Mouse (Mus musculus): ENCODE results near the gene Klhl30.

DNA sequence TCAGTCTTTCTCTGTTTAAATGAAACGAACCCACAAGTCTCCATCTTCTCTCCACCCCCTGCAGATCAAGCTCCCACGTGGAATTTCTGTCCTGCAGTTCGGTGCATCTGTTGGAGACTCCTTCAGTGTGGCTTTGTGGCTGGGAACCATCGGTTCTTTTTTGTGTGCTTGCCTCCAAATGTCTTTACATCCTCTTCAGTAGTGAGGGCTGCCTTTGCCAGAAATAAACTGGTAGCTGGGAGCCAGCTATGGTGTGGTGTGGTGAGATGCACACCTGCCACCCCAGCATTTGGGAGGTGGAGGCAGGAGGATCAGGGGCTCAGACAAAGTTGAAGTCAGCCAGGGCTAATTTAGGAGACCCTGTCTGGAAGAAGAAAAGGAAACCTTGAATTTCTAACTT is 18.7 kb upstream of the Klhl30 start:
- TF ChIP-seq CTCF (IDR thresholded peaks at IDR 0.05; ENCODE audit: borderline replicate concordance, insufficient read depth, low read depth, low read length) (no peak), POLR2A (IDR thresholded peaks at IDR 0.05; ENCODE audit: borderline replicate concordance, insufficient read depth, low read length) (no peak)
